Mouse (Mus musculus) brain, embryonic 14.5 days (tissue): ENCODE measurements around the gene Lrp2.

Experiments
- CTCF ChIP-seq: fragments of 200-500 bp; IDR thresholded peaks from 2 replicates; pipeline ENCODE4 v1.5.1; 2012; ENCODE audit warnings: inconsistent platforms, mild to moderate bottlenecking, moderate library complexity, borderline replicate concordance; ENCODE audit not compliant: insufficient read depth, insufficient read length; ENCODE audit errors: extremely low read depth
- POLR2A ChIP-seq: fragments of 200-500 bp; IDR thresholded peaks from 2 replicates; pipeline ENCODE4 v1.6.1; 2012; ENCODE audit warnings: mild to moderate bottlenecking, inconsistent platforms, borderline replicate concordance; ENCODE audit not compliant: poor library complexity, insufficient read depth, insufficient read length, severe bottlenecking; ENCODE audit errors: extremely low read depth

DNA sequence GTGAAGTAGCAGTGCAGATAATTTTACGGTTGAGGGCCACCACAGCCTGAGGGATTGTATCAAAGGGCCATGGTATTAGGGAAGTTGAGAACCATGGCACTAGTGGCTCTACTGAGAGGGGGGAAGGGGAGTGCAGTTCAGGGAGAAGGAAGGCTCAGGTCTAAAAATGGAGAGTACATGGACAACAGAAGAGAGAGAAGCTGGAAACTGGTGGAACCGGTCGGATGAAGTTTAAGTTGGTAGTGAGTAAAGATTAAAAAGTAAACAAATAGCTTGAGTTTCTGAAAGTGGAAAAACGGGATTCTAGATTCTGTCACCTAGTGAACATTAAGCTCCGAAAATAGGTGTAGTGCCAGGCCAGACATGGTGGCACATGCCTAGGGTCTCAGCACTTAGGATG lies 44.9 kb upstream of the Lrp2 start:
- no peak for TF ChIP-seq CTCF
- no peak for TF ChIP-seq POLR2A
